ENCODE assay signal across 8 mouse cellular contexts in the genomic region with DNA sequence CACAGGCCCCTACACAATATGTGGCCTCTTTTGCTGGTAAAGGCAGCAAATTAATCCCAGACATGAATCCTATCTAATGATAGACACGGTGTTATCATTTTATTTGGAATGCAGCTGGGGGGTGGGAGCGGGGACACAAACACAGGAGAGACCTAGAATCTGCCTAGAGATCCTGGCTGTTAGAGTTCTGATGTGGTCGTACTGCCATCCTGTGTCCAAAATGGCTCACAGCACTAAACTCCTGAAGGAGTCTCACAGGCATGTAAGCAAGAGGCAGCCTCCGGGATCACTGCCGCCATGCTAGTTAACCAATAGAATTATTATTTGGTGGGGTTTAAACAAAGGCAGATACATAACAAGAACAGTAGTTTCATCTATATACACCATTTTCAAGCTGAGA. TPM values are rescaled to one million over a fixed set of nuclear protein-coding genes. Genes with fewer than 3 reads are reported as not detected.
DNase-seq lines count a peak whose midpoint lies in the region; ATAC-seq and TF ChIP-seq lines count a peak whose summit lies in the region.

No protein-coding gene starts in this region.

- H3K4me1 ChIP-seq in heart, postnatal 0 days (ENCODE audit: control insufficient read depth, insufficient read depth), result no peaks in the 10 kb centered on the region

- ATAC-seq in common myeloid progenitor, adult 5-6 weeks (replicated peaks; ENCODE audit: low read depth, poor library complexity, severe bottlenecking), result peak; percentile 64
- no peak for ATAC-seq in heart, postnatal 0 days (ENCODE audit: insufficient read depth, low read depth)

- no peaks in the 10 kb centered on the region for H3K27me3 ChIP-seq in heart, postnatal 0 days (ENCODE audit: control insufficient read depth, insufficient read depth, low read length)

- no peak overlapping the region for H3K4me3 ChIP-seq in heart, postnatal 0 days (ENCODE audit: low read depth, low read length)

- 11% methylated on average over 5 of the region's 5 CpGs for WGBS in heart, postnatal 0 days

- no peak for TF ChIP-seq EP300 in heart, postnatal 0 days (IDR thresholded peaks at IDR 0.05; ENCODE audit: low read depth)

- no peak overlapping the region for H3K27ac ChIP-seq in heart, postnatal 0 days (ENCODE audit: low read depth)

- H3K9ac ChIP-seq in heart, postnatal 0 days (replicated peaks; ENCODE audit: low read depth, low read length), result no peak overlapping the region

- peak; percentile 81 for TF ChIP-seq CTCF in heart, postnatal 0 days (IDR thresholded peaks at IDR 0.05; ENCODE audit: low read depth)

- no peaks in the 10 kb centered on the region for H3K36me3 ChIP-seq in heart, postnatal 0 days (replicated peaks; ENCODE audit: control insufficient read depth, insufficient read depth, low read length)

- H3K4me2 ChIP-seq in heart, postnatal 0 days (ENCODE audit: low read depth, low read length), result no peak overlapping the region

- peak; percentile 12 for DNase-seq in urinary bladder, postnatal 14 days (ENCODE audit: low spot score)
- DNase-seq in urinary bladder, adult 2 months (ENCODE audit: low spot score), result no peak
- DNase-seq in heart, postnatal 0 days (ENCODE audit: low spot score), result peak; percentile 46
- peak; percentile 34 to 71 for DNase-seq in layer of hippocampus, adult 18-20 months (ENCODE audit: low spot score in 2 of 2)
- DNase-seq in lung, postnatal 10 days, result peak; percentile 56
- DNase-seq in right cerebral cortex, postnatal 25 days, result peak; percentile 46
- no peak for DNase-seq in urinary bladder, postnatal 10 days (ENCODE audit: low spot score)

- no peaks in the 10 kb centered on the region for H3K9me3 ChIP-seq in heart, postnatal 0 days (replicated peaks; ENCODE audit: control insufficient read depth, low read length)

RNA-seq across cellular contexts. Expression of a gene that starts 10.5 kb away (rescaled TPM):
- polyA plus RNA-seq in urinary bladder, adult 2 months (2012; rRNA removed), result 58.0 and 73.3 TPM in 2 replicates
- total RNA-seq in common myeloid progenitor, adult 5-6 weeks (2017), result 96.0 and 111 TPM in 2 replicates
- total RNA-seq in heart, postnatal 0 days (2014; rRNA removed; ENCODE audit: low replicate concordance), result 19.3 and 28.1 TPM in 2 replicates
- 221 and 235 TPM in 2 replicates for polyA plus RNA-seq in heart, postnatal 0 days (2015; fragmentation: Nextera tagmentation; extraction: Ambion mirVana)
- total RNA-seq in layer of hippocampus, adult 18-20 months (2021), result 10 to 100 TPM; 68.8 to 73.8 TPM

RNA-seq across cellular contexts. Expression of a gene that starts 28.2 kb away (rescaled TPM):
- polyA plus RNA-seq in urinary bladder, adult 2 months (2012; rRNA removed), result 27.4 and 30.1 TPM in 2 replicates
- 301 and 348 TPM in 2 replicates for total RNA-seq in common myeloid progenitor, adult 5-6 weeks (2017)
- 33.7 and 38.2 TPM in 2 replicates for total RNA-seq in heart, postnatal 0 days (2014; rRNA removed; ENCODE audit: low replicate concordance)
- polyA plus RNA-seq in heart, postnatal 0 days (2015; fragmentation: Nextera tagmentation; extraction: Ambion mirVana), result 124 and 131 TPM in 2 replicates
- total RNA-seq in layer of hippocampus, adult 18-20 months (2021), result 10 to 100 TPM; 88.5 to 95.7 TPM

RNA-seq across cellular contexts. Expression of a gene that starts 31.1 kb away (rescaled TPM):
- 0.17 and 0.19 TPM in 2 replicates for polyA plus RNA-seq in urinary bladder, adult 2 months (2012; rRNA removed)
- total RNA-seq in common myeloid progenitor, adult 5-6 weeks (2017), result not detected in 2 replicates
- total RNA-seq in heart, postnatal 0 days (2014; rRNA removed; ENCODE audit: low replicate concordance), result 0.08 and 0.31 TPM in 2 replicates
- polyA plus RNA-seq in heart, postnatal 0 days (2015; fragmentation: Nextera tagmentation; extraction: Ambion mirVana), result 0.04 TPM in 2 replicates
- under 1 TPM in 1 of 2 experiments, not detected in 1; 0.08 TPM for total RNA-seq in layer of hippocampus, adult 18-20 months (2021)

Comparison
In these comparisons a context has a peak if more than half of its experiments do, and no peak if none do; other contexts are left out.
1. DNase-seq: peak in urinary bladder, postnatal 14 days (single experiment), heart, postnatal 0 days (single experiment), layer of hippocampus, adult 18-20 months (2 of 2), lung, postnatal 10 days (single experiment) and right cerebral cortex, postnatal 25 days (single experiment); none in urinary bladder, adult 2 months (single experiment) and urinary bladder, postnatal 10 days (single experiment).